Mouse (Mus musculus) embryonic stem cell, embryonic (primary cell): Measurements from ENCODE around the gene Tpd52l2.

Source experiments
- CTCF ChIA-PET, 4 experiments: fragments of 300-600 bp in 2 of 4; fragments of 350-600 bp in 2 of 4; sonication (Branson Sonifier 250); formaldehyde crosslinking; loops; one replicate each; lab custom pipeline; 2022; ENCODE audit warnings: inconsistent platforms in 2 of 4; lab: Charles Lee
- POLR2A ChIA-PET, 4 experiments: fragments of 300-600 bp in 2 of 4; fragments of 350-600 bp in 2 of 4; sonication (Branson Sonifier 250); formaldehyde crosslinking; loops; one replicate each; lab custom pipeline; 2022; ENCODE audit warnings: antibody characterized with exemption in 4 of 4, inconsistent platforms in 1 of 4; lab: Charles Lee

Tpd52l2 gene

GRCm38 (mm10) chr2:181496831-181497547 is at the start of gene Tpd52l2:
Gene Tpd52l2, plus strand, starts transcription at chr2:181497142.
- CTCF ChIA-PET, result interaction anchor here (0.6 to 2.4 kb wide), 32 partner anchors 8 to 310 kb away, joined by 3 to 19 read pairs (median 4); partner anchors contain the start of genes Dnajc5 (in 2 of the 4), Ppdpf (in 2 of the 4) and Arfrp1 (in 1 of the 4)
- POLR2A ChIA-PET, result interaction anchor here (0.6 to 13.6 kb wide), 49 partner anchors 8 to 607 kb away, joined by 3 to 95 read pairs (median 4); partner anchors contain the start of genes Dnajc5 (in 4 of the 4), Zbtb46 (in 2 of the 4), Arfrp1 (in 1 of the 4) and Rtel1 (in 1 of the 4)

GRCm38 (mm10) chr2:181452181-181452580 is 44.8 kb upstream of the Tpd52l2 start:
- POLR2A ChIA-PET, result no interaction called here
- CTCF ChIA-PET, result no interaction called here

GRCm38 (mm10) chr2:181453274-181453673 is 43.7 kb upstream of the Tpd52l2 start:
- POLR2A ChIA-PET, result interaction anchor here in 1 of 4 experiments (0.6 to 1.2 kb wide), 3 partner anchors 17 to 157 kb away, joined by 3 to 4 read pairs (median 4); no protein-coding TSS in a partner anchor
- CTCF ChIA-PET, result interaction anchor here (0.6 to 1.9 kb wide), 17 partner anchors 10 to 1149 kb away, joined by 3 to 6 read pairs (median 3); partner anchors contain the start of genes Abhd16b (in 1 of the 4) and Ppdpf (in 1 of the 4)

GRCm38 (mm10) chr2:181455899-181456298 is 41.0 kb upstream of the Tpd52l2 start:
- ChIA-PET CTCF (interaction anchor here in 1 of 4 experiments (0.9 kb wide), 1 partner anchor 28 kb away, joined by 3 read pairs; no protein-coding TSS in a partner anchor), POLR2A (interaction anchor here in 1 of 4 experiments (0.8 to 1.1 kb wide), 4 partner anchors 32 to 1110 kb away, joined by 3 to 4 read pairs (median 3); no protein-coding TSS in a partner anchor)

- CTCF ChIA-PET, result interaction anchor here in 1 of 4 experiments (0.9 kb wide), 1 partner anchor 65 kb away, joined by 3 read pairs; no protein-coding TSS in a partner anchor
- POLR2A ChIA-PET, result interaction anchor here in 2 of 4 experiments (0.8 to 1.7 kb wide), 4 partner anchors 39 to 214 kb away, joined by 3 to 4 read pairs (median 3); partner anchors contain the start of genes Sox18 (in 1 of the 2) and Tpd52l2 (in 1 of the 2)
Measured at GRCm38 (mm10) chr2:181457831-181458230, 39.1 kb upstream of the Tpd52l2 start.

- ChIA-PET POLR2A (interaction anchor here in 3 of 4 experiments (0.6 to 2.0 kb wide), 12 partner anchors 14 to 213 kb away, joined by 3 to 10 read pairs (median 3); partner anchors contain the start of genes Tpd52l2 (in 2 of the 3), Dnajc5 (in 1 of the 3), Samd10 (in 1 of the 3) and Sox18 (in 1 of the 3)), CTCF (interaction anchor here in 2 of 4 experiments (0.6 to 0.9 kb wide), 2 partner anchors 64 to 79 kb away, joined by 3 read pairs; partner anchors contain the start of gene Lime1 (in 1 of the 2))
Measured at GRCm38 (mm10) chr2:181458411-181459152, 38.4 kb upstream of the Tpd52l2 start.

GRCm38 (mm10) chr2:181459153-181459672 is 37.7 kb upstream of the Tpd52l2 start, which contains the start of gene Zbtb46:
Gene Zbtb46, minus strand, starts transcription at chr2:181459426.
- CTCF ChIA-PET, result interaction anchor here in 1 of 4 experiments (0.6 kb wide), 1 partner anchor 662 kb away, joined by 3 read pairs; no protein-coding TSS in a partner anchor
- POLR2A ChIA-PET, result interaction anchor here in 3 of 4 experiments (0.6 to 2.0 kb wide), 13 partner anchors 14 to 362 kb away, joined by 3 to 10 read pairs (median 3); partner anchors contain the start of genes Tpd52l2 (in 2 of the 3), Dnajc5 (in 1 of the 3) and Samd10 (in 1 of the 3)

- CTCF ChIA-PET, result interaction anchor here in 1 of 4 experiments (0.6 kb wide), 1 partner anchor 663 kb away, joined by 3 read pairs; no protein-coding TSS in a partner anchor
- POLR2A ChIA-PET, result interaction anchor here in 3 of 4 experiments (0.6 to 2.0 kb wide), 7 partner anchors 37 to 362 kb away, joined by 3 to 10 read pairs (median 4); partner anchors contain the start of genes Tpd52l2 (in 2 of the 3) and Dnajc5 (in 1 of the 3)
Measured at GRCm38 (mm10) chr2:181459673-181460621, 37.0 kb upstream of the Tpd52l2 start.

- POLR2A ChIA-PET, result interaction anchor here in 2 of 4 experiments (0.6 to 0.9 kb wide), 2 partner anchors 22 to 75 kb away, joined by 3 read pairs; no protein-coding TSS in a partner anchor
- CTCF ChIA-PET, result no interaction called here
Measured at GRCm38 (mm10) chr2:181461536-181462100, 35.3 kb upstream of the Tpd52l2 start.

GRCm38 (mm10) chr2:181462604-181463003 is 34.3 kb upstream of the Tpd52l2 start:
- CTCF ChIA-PET, result interaction anchor here in 3 of 4 experiments (0.6 to 2.0 kb wide), 6 partner anchors 10 to 381 kb away, joined by 3 to 13 read pairs (median 3); no protein-coding TSS in a partner anchor
- POLR2A ChIA-PET, result interaction anchor here (0.6 to 2.0 kb wide), 14 partner anchors 10 to 720 kb away, joined by 3 to 16 read pairs (median 4); partner anchors contain the start of genes Dnajc5 (in 2 of the 4), Abhd16b (in 1 of the 4) and Tpd52l2 (in 1 of the 4)

- ChIA-PET CTCF (interaction anchor here in 3 of 4 experiments (0.5 to 2.0 kb wide), 8 partner anchors 10 to 380 kb away, joined by 3 to 13 read pairs (median 3); no protein-coding TSS in a partner anchor), POLR2A (interaction anchor here (0.6 to 2.0 kb wide), 14 partner anchors 10 to 721 kb away, joined by 3 to 16 read pairs (median 4); partner anchors contain the start of genes Dnajc5 (in 2 of the 4), Abhd16b (in 1 of the 4) and Tpd52l2 (in 1 of the 4))
Measured at GRCm38 (mm10) chr2:181463008-181463738, 33.8 kb upstream of the Tpd52l2 start.

GRCm38 (mm10) chr2:181465423-181465822 is 31.5 kb upstream of the Tpd52l2 start:
- ChIA-PET POLR2A (interaction anchor here in 1 of 4 experiments (0.8 kb wide), 1 partner anchor 9 kb away, joined by 3 read pairs; no protein-coding TSS in a partner anchor), CTCF (interaction anchor here in 3 of 4 experiments (0.5 to 1.2 kb wide), 3 partner anchors 18 to 103 kb away, joined by 3 read pairs; no protein-coding TSS in a partner anchor)

- POLR2A ChIA-PET, result interaction anchor here in 1 of 4 experiments (1.3 to 1.4 kb wide), 2 partner anchors 17 to 26 kb away, joined by 3 to 4 read pairs; partner anchors contain the start of gene Tpd52l2
- CTCF ChIA-PET, result no interaction called here
Measured at GRCm38 (mm10) chr2:181470285-181470684, 26.7 kb upstream of the Tpd52l2 start.

GRCm38 (mm10) chr2:181471246-181471645 is 25.7 kb upstream of the Tpd52l2 start:
- ChIA-PET POLR2A (interaction anchor here in 2 of 4 experiments (0.5 to 1.4 kb wide), 4 partner anchors 12 to 138 kb away, joined by 3 to 4 read pairs (median 3); partner anchors contain the start of gene Tpd52l2 (in 1 of the 2)), CTCF (interaction anchor here in 1 of 4 experiments (0.6 kb wide), 1 partner anchor 372 kb away, joined by 6 read pairs; no protein-coding TSS in a partner anchor)
